Mouse (Mus musculus): Measurements from ENCODE around the gene Fezf2. TPM values are rescaled to one million over a fixed set of nuclear protein-coding genes. Genes with fewer than 3 reads are reported as not detected.

Gene Fezf2
- polyA plus RNA-seq (2014; fragmentation: Nextera tagmentation; extraction: Ambion mirVana): 0.11 TPM in 1 of 2 replicates, not detected in the other

- H3K4me3 ChIP-seq (ENCODE audit: low read depth, low read length): no peak within 1 kb of the TSS
- ATAC-seq (replicated peaks; ENCODE audit: low FRiP score) (no peak), DNase-seq (ENCODE audit: low spot score) (no peak)
- no peaks in the 10 kb centered on the region for H3K9me3 ChIP-seq (ENCODE audit: control insufficient read depth, low read length)
- H3K4me2 ChIP-seq: no peak within 1 kb of the TSS
- H3K4me1 ChIP-seq (replicated peaks; ENCODE audit: control insufficient read depth, insufficient read depth, low read length): no peaks in the 10 kb centered on the region
- no peak within 1 kb of the TSS for H3K27ac ChIP-seq (ENCODE audit: low read depth, low read length)
- H3K36me3 ChIP-seq (ENCODE audit: control insufficient read depth, insufficient read depth, low read length): no peaks in the 10 kb centered on the region
- H3K27me3 ChIP-seq (replicated peaks; ENCODE audit: control insufficient read depth, insufficient read depth, low read length): peaks cover 90% of the 10 kb centered on the region
- no peak within 1 kb of the TSS for H3K9ac ChIP-seq (ENCODE audit: low read depth, low read length)
- WGBS: 3% methylated on average over 2 of the region's 2 CpGs
These were observed at the start of gene Fezf2 for GRCm38 (mm10) chr14:12348089-12348488. Fezf2 (minus strand) TSS chr14:12348189.

DNA sequence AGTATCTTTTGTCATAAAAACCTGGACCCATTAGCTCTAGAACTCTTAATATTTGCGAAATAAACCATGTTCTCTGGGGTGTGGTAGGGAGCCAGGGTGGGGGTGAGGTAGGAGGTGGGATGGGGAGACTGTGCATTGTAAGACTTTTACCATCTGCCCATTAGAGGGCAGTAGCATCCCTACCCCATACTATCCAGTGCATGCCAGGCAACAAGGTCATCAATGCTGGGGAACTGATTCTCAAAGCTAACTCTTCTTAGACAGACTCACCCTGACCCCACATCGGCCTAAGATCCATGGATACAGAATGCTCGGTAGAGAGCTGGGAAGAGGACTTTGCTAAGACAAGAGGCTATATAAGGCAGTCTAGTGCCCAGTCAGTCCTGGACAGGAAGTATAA, 49.6 kb upstream of the Fezf2 start:
- no peak overlapping the region for H3K4me3 ChIP-seq (ENCODE audit: low read depth, low read length)
- H3K9ac ChIP-seq (ENCODE audit: low read depth, low read length): no peak overlapping the region
- no peaks in the 10 kb centered on the region for H3K27me3 ChIP-seq (replicated peaks; ENCODE audit: control insufficient read depth, insufficient read depth, low read length)
- 65% methylated on average over 3 of the region's 3 CpGs for WGBS
- no peak overlapping the region for H3K27ac ChIP-seq (ENCODE audit: low read depth, low read length)
- DNase-seq (ENCODE audit: low spot score) (no peak), ATAC-seq (replicated peaks; ENCODE audit: low FRiP score) (no peak)
- no peaks in the 10 kb centered on the region for H3K36me3 ChIP-seq (ENCODE audit: control insufficient read depth, insufficient read depth, low read length)
- H3K4me2 ChIP-seq: no peak overlapping the region
- no peaks in the 10 kb centered on the region for H3K4me1 ChIP-seq (replicated peaks; ENCODE audit: control insufficient read depth, insufficient read depth, low read length)
- H3K9me3 ChIP-seq (ENCODE audit: control insufficient read depth, low read length): no peaks in the 10 kb centered on the region

- Histone ChIP-seq H3K36me3 (ENCODE audit: control insufficient read depth, insufficient read depth, low read length) (no peaks in the 10 kb centered on the region), H3K27me3 (replicated peaks; ENCODE audit: control insufficient read depth, insufficient read depth, low read length) (0 out of 2 replicates have a peak, but pooled peaks cover 3% of the 10 kb centered on the region), H3K4me3 (ENCODE audit: low read depth, low read length) (no peak overlapping the region), H3K9me3 (ENCODE audit: control insufficient read depth, low read length) (no peaks in the 10 kb centered on the region), H3K4me1 (replicated peaks; ENCODE audit: control insufficient read depth, insufficient read depth, low read length) (no peaks in the 10 kb centered on the region), H3K9ac (ENCODE audit: low read depth, low read length) (no peak overlapping the region), H3K27ac (ENCODE audit: low read depth, low read length) (no peak overlapping the region), H3K4me2 (no peak overlapping the region)
- WGBS: 80% methylated on average over 2 of the region's 2 CpGs
- DNase-seq (ENCODE audit: low spot score) (no peak), ATAC-seq (replicated peaks; ENCODE audit: low FRiP score) (no peak)
These were observed 46.3 kb upstream of the Fezf2 start for GRCm38 (mm10) chr14:12394318-12394717.

DNA sequence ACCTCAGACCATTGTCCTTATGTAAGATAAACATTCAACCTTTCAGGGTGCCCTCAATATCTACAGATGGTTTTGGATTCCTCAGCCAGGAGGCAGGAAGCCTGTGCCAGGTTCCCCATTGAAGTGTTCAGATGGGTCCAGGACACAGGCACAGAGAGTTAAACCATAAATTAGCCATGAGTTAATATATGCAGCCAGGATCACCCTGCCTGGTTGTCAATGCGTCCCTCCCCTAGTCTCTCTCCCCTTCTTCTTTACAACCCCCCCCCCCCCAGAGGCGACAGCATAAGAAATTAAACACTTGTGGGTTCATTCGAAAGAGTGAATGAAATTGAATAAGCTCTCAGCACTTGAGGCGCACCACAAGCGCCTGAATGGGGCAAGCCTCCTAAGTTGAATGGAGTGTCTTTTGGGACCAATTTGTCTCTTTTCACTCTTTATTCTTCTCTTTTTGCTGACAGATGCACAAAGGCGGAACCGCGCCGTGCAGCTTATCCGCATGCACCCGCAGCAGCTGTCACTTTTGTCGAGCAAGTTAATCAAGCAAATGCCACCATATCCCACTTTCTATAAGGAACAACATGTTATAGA, 45.4 kb upstream of the Fezf2 start:
- no peaks in the 10 kb centered on the region for H3K4me1 ChIP-seq (replicated peaks; ENCODE audit: control insufficient read depth, insufficient read depth, low read length)
- H3K27ac ChIP-seq (ENCODE audit: low read depth, low read length): no peak overlapping the region
- no peak overlapping the region for H3K4me2 ChIP-seq
- DNase-seq (ENCODE audit: low spot score): no peak
- no peaks in the 10 kb centered on the region for H3K9me3 ChIP-seq (ENCODE audit: control insufficient read depth, low read length)
- WGBS: 74% methylated on average over 12 of the region's 12 CpGs
- 0 out of 2 replicates have a peak, but pooled peaks cover 3% of the 10 kb centered on the region for H3K27me3 ChIP-seq (replicated peaks; ENCODE audit: control insufficient read depth, insufficient read depth, low read length)
- ATAC-seq (replicated peaks; ENCODE audit: low FRiP score): no peak
- no peak overlapping the region for H3K9ac ChIP-seq (ENCODE audit: low read depth, low read length)
- H3K4me3 ChIP-seq (ENCODE audit: low read depth, low read length): no peak overlapping the region
- no peaks in the 10 kb centered on the region for H3K36me3 ChIP-seq (ENCODE audit: control insufficient read depth, insufficient read depth, low read length)

GRCm38 (mm10) chr14:12391167-12391566, 43.2 kb upstream of the Fezf2 start:
- no peaks in the 10 kb centered on the region for H3K4me1 ChIP-seq (replicated peaks; ENCODE audit: control insufficient read depth, insufficient read depth, low read length)
- ATAC-seq (replicated peaks; ENCODE audit: low FRiP score) (no peak), DNase-seq (ENCODE audit: low spot score) (no peak)
- no peaks in the 10 kb centered on the region for H3K9me3 ChIP-seq (ENCODE audit: control insufficient read depth, low read length)
- H3K9ac ChIP-seq (ENCODE audit: low read depth, low read length): no peak overlapping the region
- H3K27me3 ChIP-seq (replicated peaks; ENCODE audit: control insufficient read depth, insufficient read depth, low read length): 0 out of 2 replicates have a peak, but pooled peaks cover 3% of the 10 kb centered on the region
- H3K36me3 ChIP-seq (ENCODE audit: control insufficient read depth, insufficient read depth, low read length): no peaks in the 10 kb centered on the region
- no peak overlapping the region for H3K27ac ChIP-seq (ENCODE audit: low read depth, low read length)
- no peak overlapping the region for H3K4me3 ChIP-seq (ENCODE audit: low read depth, low read length)
- WGBS: 73% methylated on average over 7 of the region's 7 CpGs
- H3K4me2 ChIP-seq: no peak overlapping the region

DNA sequence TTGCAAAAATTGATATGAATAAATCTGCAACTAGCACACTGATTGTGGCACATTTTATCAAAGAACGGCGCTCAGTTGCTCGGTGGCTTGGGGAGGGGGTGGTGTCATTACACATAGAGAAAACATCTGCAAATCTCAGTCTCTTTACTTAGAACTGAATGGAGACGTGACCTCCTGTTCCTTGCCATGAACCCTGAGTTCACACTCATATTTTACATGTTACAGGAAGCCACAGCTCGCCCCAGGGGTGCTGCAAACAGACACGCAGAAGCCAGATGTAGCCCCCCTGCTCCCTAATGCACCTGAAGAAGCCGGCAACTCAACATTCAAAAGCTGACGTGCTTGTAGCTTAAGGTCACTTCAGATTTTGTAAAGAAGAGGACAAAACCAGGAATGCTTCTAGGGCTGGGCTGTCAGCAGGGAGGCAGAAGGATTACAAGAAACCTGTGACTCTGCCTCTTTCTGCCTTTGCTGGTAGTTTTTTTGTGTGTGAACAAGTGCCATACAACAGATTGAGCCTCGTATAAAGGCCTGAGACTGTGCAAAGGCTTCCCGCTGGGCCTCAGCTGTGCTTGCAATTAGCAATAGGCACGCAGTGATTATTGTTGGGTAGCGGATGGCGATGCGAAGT, 40.9 kb upstream of the Fezf2 start:
- no peak for DNase-seq (ENCODE audit: low spot score)
- no peak for ATAC-seq (replicated peaks; ENCODE audit: low FRiP score)
- no peaks in the 10 kb centered on the region for H3K4me1 ChIP-seq (replicated peaks; ENCODE audit: control insufficient read depth, insufficient read depth, low read length)
- no peak overlapping the region for H3K27ac ChIP-seq (ENCODE audit: low read depth, low read length)
- H3K4me3 ChIP-seq (ENCODE audit: low read depth, low read length): no peak overlapping the region
- no peak overlapping the region for H3K9ac ChIP-seq (ENCODE audit: low read depth, low read length)
- 0 out of 2 replicates have a peak, but pooled peaks cover 3% of the 10 kb centered on the region for H3K27me3 ChIP-seq (replicated peaks; ENCODE audit: control insufficient read depth, insufficient read depth, low read length)
- H3K9me3 ChIP-seq (ENCODE audit: control insufficient read depth, low read length): no peaks in the 10 kb centered on the region
- 36% methylated on average over 14 of the region's 14 CpGs for WGBS
- H3K4me2 ChIP-seq: no peak overlapping the region
- H3K36me3 ChIP-seq (ENCODE audit: control insufficient read depth, insufficient read depth, low read length): no peaks in the 10 kb centered on the region

DNA sequence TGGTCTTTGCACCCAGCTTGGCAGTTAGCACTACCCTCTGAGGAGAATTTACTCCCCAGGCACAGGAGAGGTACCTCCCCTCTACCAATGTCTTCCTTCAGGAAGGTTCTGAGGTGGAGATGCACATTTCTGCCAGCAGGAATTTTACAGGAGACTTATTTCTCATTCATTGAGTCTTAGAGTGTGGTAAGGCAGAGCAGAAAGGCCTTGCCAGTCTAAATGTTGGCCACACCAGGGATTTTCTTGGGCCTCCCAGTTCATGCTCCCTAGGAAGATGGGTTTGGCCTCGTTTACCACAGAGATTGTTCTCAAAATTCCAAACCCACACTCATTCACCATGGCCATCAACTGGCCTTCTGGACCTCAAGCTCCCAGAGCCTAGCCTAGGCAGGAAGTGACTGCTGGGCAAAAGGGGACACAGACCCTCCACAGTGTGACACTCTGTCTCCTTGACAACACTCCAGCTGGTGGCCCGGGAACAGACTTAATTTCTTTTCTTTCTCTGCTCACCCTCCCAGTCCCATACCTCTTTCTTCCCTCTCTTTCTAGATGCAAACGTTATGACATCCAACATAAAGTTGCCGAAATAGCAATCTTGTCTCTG, 40.3 kb upstream of the Fezf2 start:
- no peaks in the 10 kb centered on the region for H3K4me1 ChIP-seq (replicated peaks; ENCODE audit: control insufficient read depth, insufficient read depth, low read length)
- no peaks in the 10 kb centered on the region for H3K36me3 ChIP-seq (ENCODE audit: control insufficient read depth, insufficient read depth, low read length)
- no peak overlapping the region for H3K9ac ChIP-seq (ENCODE audit: low read depth, low read length)
- H3K27me3 ChIP-seq (replicated peaks; ENCODE audit: control insufficient read depth, insufficient read depth, low read length): 0 out of 2 replicates have a peak, but pooled peaks cover 3% of the 10 kb centered on the region
- no peak overlapping the region for H3K4me3 ChIP-seq (ENCODE audit: low read depth, low read length)
- no peaks in the 10 kb centered on the region for H3K9me3 ChIP-seq (ENCODE audit: control insufficient read depth, low read length)
- no peak for DNase-seq (ENCODE audit: low spot score)
- 42% methylated on average over 4 of the region's 4 CpGs for WGBS
- ATAC-seq (replicated peaks; ENCODE audit: low FRiP score): no peak
- H3K27ac ChIP-seq (ENCODE audit: low read depth, low read length): no peak overlapping the region
- H3K4me2 ChIP-seq: no peak overlapping the region

DNA sequence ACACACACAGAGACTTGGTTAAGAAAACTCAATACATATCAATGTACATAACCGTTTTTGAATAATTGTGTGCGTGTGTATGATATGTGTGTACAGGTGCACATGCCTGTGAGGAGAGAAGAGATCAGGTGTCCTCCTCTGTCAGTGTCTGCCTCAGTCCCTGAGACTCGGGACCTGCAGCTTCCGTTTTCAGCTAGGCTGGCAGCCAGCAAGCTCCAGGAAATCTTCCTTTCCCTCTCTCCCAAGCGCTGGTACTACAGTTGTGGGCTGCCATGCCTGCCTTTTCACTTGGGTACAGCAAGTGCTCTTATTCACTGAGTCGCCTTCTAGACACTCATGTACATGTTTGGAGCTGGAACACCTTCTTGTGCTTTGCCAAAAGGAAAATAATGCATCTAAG, 39.2 kb upstream of the Fezf2 start:
- Histone ChIP-seq H3K4me2 (no peak overlapping the region), H3K9ac (ENCODE audit: low read depth, low read length) (no peak overlapping the region), H3K4me3 (ENCODE audit: low read depth, low read length) (no peak overlapping the region), H3K27me3 (replicated peaks; ENCODE audit: control insufficient read depth, insufficient read depth, low read length) (0 out of 2 replicates have a peak, but pooled peaks cover 3% of the 10 kb centered on the region), H3K9me3 (ENCODE audit: control insufficient read depth, low read length) (no peaks in the 10 kb centered on the region), H3K36me3 (ENCODE audit: control insufficient read depth, insufficient read depth, low read length) (no peaks in the 10 kb centered on the region), H3K4me1 (replicated peaks; ENCODE audit: control insufficient read depth, insufficient read depth, low read length) (no peaks in the 10 kb centered on the region), H3K27ac (ENCODE audit: low read depth, low read length) (no peak overlapping the region)
- 64% methylated on average over 6 of the region's 6 CpGs for WGBS
- no peak for ATAC-seq (replicated peaks; ENCODE audit: low FRiP score)
- DNase-seq (ENCODE audit: low spot score): no peak
